Mouse (Mus musculus): ENCODE measurements around the gene Gm11127. TPM values are rescaled to one million over a fixed set of nuclear protein-coding genes. Genes with fewer than 3 reads are reported as not detected.
"Not testable (repeated sequence)": the region's sequence is repeated elsewhere in the genome, so short reads cannot be mapped to it uniquely, and the experiment has no call there.

The Gm11127 gene
- polyA plus RNA-seq (2015; fragmentation: Nextera tagmentation; extraction: Ambion mirVana), result 3.3 and 3.5 TPM in 2 replicates

GRCm38 (mm10) chr17:36058362-36058761, at the start of gene Gm11127:
Gene Gm11127 (minus strand): TSS chr17:36058371.
- H3K4me2 ChIP-seq (replicated peaks); H3K27ac ChIP-seq; H3K9ac ChIP-seq; H3K36me3 ChIP-seq; H3K4me1 ChIP-seq (replicated peaks); H3K4me3 ChIP-seq (replicated peaks); H3K27me3 ChIP-seq (replicated peaks); H3K9me3 ChIP-seq: not testable (repeated sequence)
- 62% methylated on average over 1 of the region's 1 CpGs for WGBS
- peak; percentile 97 for ATAC-seq

- not testable (repeated sequence) for H3K9ac ChIP-seq; ATAC-seq; H3K9me3 ChIP-seq; H3K36me3 ChIP-seq; H3K27ac ChIP-seq; H3K4me2 ChIP-seq (replicated peaks); H3K4me3 ChIP-seq (replicated peaks); H3K27me3 ChIP-seq (replicated peaks); H3K4me1 ChIP-seq (replicated peaks)
- 89% methylated on average over 12 of the region's 12 CpGs for WGBS
Measured at GRCm38 (mm10) chr17:36102091-36102490, 43.9 kb upstream of the Gm11127 start.

GRCm38 (mm10) chr17:36099603-36100002, 41.4 kb upstream of the Gm11127 start:
- not testable (repeated sequence) for H3K4me3 ChIP-seq (replicated peaks); H3K27me3 ChIP-seq (replicated peaks); H3K9me3 ChIP-seq; ATAC-seq; H3K9ac ChIP-seq; H3K27ac ChIP-seq; H3K4me2 ChIP-seq (replicated peaks); H3K36me3 ChIP-seq; H3K4me1 ChIP-seq (replicated peaks)
- 60% methylated on average over 2 of the region's 2 CpGs for WGBS

- no peak for ATAC-seq
Measured at GRCm38 (mm10) chr17:36093936-36094335, 35.8 kb upstream of the Gm11127 start.

GRCm38 (mm10) chr17:36092520-36092919, 34.3 kb upstream of the Gm11127 start:
- not testable (repeated sequence) for H3K27me3 ChIP-seq (replicated peaks); H3K9me3 ChIP-seq; ATAC-seq; H3K4me1 ChIP-seq (replicated peaks); H3K4me3 ChIP-seq (replicated peaks); H3K9ac ChIP-seq; H3K4me2 ChIP-seq (replicated peaks); H3K27ac ChIP-seq; H3K36me3 ChIP-seq

More at GRCm38 (mm10) chr17:36093936-36094335, 35.8 kb upstream of the Gm11127 start:
- no peak overlapping the region for H3K9ac ChIP-seq
- H3K27me3 ChIP-seq (replicated peaks), result no peaks in the 10 kb centered on the region
- H3K4me3 ChIP-seq (replicated peaks), result no peak overlapping the region
- 19% methylated on average over 3 of the region's 3 CpGs for WGBS
- H3K4me1 ChIP-seq (replicated peaks), result no peaks in the 10 kb centered on the region
- no peak overlapping the region for H3K4me2 ChIP-seq (replicated peaks)
- H3K36me3 ChIP-seq, result no peaks in the 10 kb centered on the region
- H3K27ac ChIP-seq, result no peak overlapping the region
- H3K9me3 ChIP-seq, result no peaks in the 10 kb centered on the region

DNA sequence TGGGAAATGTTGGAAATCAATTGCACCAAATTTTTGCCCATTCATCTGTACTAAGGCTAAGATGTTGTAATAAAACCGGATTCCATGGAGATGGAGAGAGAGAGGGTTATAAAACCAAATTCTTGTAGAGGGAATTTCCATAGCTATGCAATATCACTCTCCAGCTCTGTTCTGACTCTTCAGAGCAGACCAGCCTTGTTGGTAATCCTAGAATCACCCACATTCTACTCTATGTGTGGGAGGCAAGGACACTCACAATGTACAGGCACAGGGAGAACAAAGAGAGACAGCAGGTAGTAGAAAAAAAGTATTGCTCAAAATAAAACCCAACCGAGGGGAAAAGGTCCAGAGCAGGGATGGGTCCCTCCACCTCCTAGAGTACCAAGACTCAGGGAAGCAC, 33.8 kb upstream of the Gm11127 start:
- not testable (repeated sequence) for H3K4me3 ChIP-seq (replicated peaks); H3K36me3 ChIP-seq; H3K9ac ChIP-seq; H3K9me3 ChIP-seq; ATAC-seq; H3K4me2 ChIP-seq (replicated peaks); H3K4me1 ChIP-seq (replicated peaks); H3K27ac ChIP-seq; H3K27me3 ChIP-seq (replicated peaks)
- no CpG with 5 or more reads among the region's 2 CpGs for WGBS

- H3K27ac ChIP-seq; H3K9me3 ChIP-seq; H3K9ac ChIP-seq; H3K4me1 ChIP-seq (replicated peaks); ATAC-seq; H3K36me3 ChIP-seq; H3K4me2 ChIP-seq (replicated peaks); H3K4me3 ChIP-seq (replicated peaks): not testable (repeated sequence)
- H3K27me3 ChIP-seq (replicated peaks), result peaks cover 19% of the 10 kb centered on the region
- 69% methylated on average over 1 of the region's 1 CpGs for WGBS
Measured at GRCm38 (mm10) chr17:36085976-36086375, 27.8 kb upstream of the Gm11127 start.

- WGBS, result 1% methylated on average over 42 of the region's 42 CpGs
- H3K9ac ChIP-seq, result peak overlapping the region; percentile 23
- H3K36me3 ChIP-seq, result no peaks in the 10 kb centered on the region
- peak overlapping the region; percentile 47 for H3K4me3 ChIP-seq (replicated peaks)
- no peak overlapping the region for H3K27ac ChIP-seq
- H3K9me3 ChIP-seq, result no peaks in the 10 kb centered on the region
- H3K4me2 ChIP-seq (replicated peaks), result peak overlapping the region; percentile 96
- 0 out of 2 replicates have a peak, but pooled peaks cover 2% of the 10 kb centered on the region for H3K4me1 ChIP-seq (replicated peaks)
- peaks cover 19% of the 10 kb centered on the region for H3K27me3 ChIP-seq (replicated peaks)
- ATAC-seq, result peak; percentile 85
Measured at GRCm38 (mm10) chr17:36083870-36084451, 25.8 kb upstream of the Gm11127 start.

- Histone ChIP-seq H3K9ac (peak overlapping the region; percentile 23), H3K4me2 (replicated peaks) (peak overlapping the region; percentile 96), H3K27me3 (replicated peaks) (peaks cover 19% of the 10 kb centered on the region), H3K36me3 (no peaks in the 10 kb centered on the region), H3K4me3 (replicated peaks) (peak overlapping the region; percentile 47), H3K9me3 (no peaks in the 10 kb centered on the region), H3K4me1 (replicated peaks) (0 out of 2 replicates have a peak, but pooled peaks cover 2% of the 10 kb centered on the region), H3K27ac (no peak overlapping the region)
- peak; percentile 84 for ATAC-seq
- under 1% methylated on average over 46 of the region's 46 CpGs for WGBS
Measured at GRCm38 (mm10) chr17:36083266-36083869, 25.2 kb upstream of the Gm11127 start.

- not testable (repeated sequence) for H3K4me1 ChIP-seq (replicated peaks); ATAC-seq; H3K36me3 ChIP-seq; H3K27ac ChIP-seq; H3K9ac ChIP-seq; H3K9me3 ChIP-seq
- Histone ChIP-seq H3K4me3 (replicated peaks) (peak overlapping the region; percentile 47), H3K4me2 (replicated peaks) (peak overlapping the region; percentile 96), H3K27me3 (replicated peaks) (peaks cover 19% of the 10 kb centered on the region)
- WGBS, result 40% methylated on average over 5 of the region's 6 CpGs
Measured at GRCm38 (mm10) chr17:36082519-36083232, 24.5 kb upstream of the Gm11127 start.

GRCm38 (mm10) chr17:36081901-36082300, 23.7 kb upstream of the Gm11127 start:
- not testable (repeated sequence) for H3K9me3 ChIP-seq; H3K4me2 ChIP-seq (replicated peaks); ATAC-seq; H3K36me3 ChIP-seq; H3K27ac ChIP-seq; H3K4me1 ChIP-seq (replicated peaks); H3K9ac ChIP-seq; H3K4me3 ChIP-seq (replicated peaks)
- peaks cover 19% of the 10 kb centered on the region for H3K27me3 ChIP-seq (replicated peaks)

GRCm38 (mm10) chr17:36060829-36061228, 2.7 kb upstream of the Gm11127 start:
- no peaks in the 10 kb centered on the region for H3K4me1 ChIP-seq (replicated peaks)
- no peaks in the 10 kb centered on the region for H3K27me3 ChIP-seq (replicated peaks)
- WGBS, result 33% methylated on average over 2 of the region's 2 CpGs
- no peak overlapping the region for H3K27ac ChIP-seq
- no peak overlapping the region for H3K9ac ChIP-seq
- H3K9me3 ChIP-seq, result no peaks in the 10 kb centered on the region
- H3K4me2 ChIP-seq (replicated peaks), result no peak overlapping the region
- H3K36me3 ChIP-seq, result no peaks in the 10 kb centered on the region
- no peak overlapping the region for H3K4me3 ChIP-seq (replicated peaks)
- no peak for ATAC-seq

GRCm38 (mm10) chr17:36057927-36058326, 244 bp downstream of the Gm11127 start:
- H3K4me1 ChIP-seq (replicated peaks); H3K4me2 ChIP-seq (replicated peaks): not testable (repeated sequence)
- WGBS, result 89% methylated on average over 25 of the region's 25 CpGs

More at GRCm38 (mm10) chr17:36057927-36058326, 244 bp downstream of the Gm11127 start:
- H3K27me3 ChIP-seq (replicated peaks); H3K4me3 ChIP-seq (replicated peaks); H3K9ac ChIP-seq; H3K9me3 ChIP-seq; H3K27ac ChIP-seq; H3K36me3 ChIP-seq: not testable (repeated sequence)
- ATAC-seq, result peak; percentile 42

Data from intestine, embryonic 15.5 days (tissue).